Mouse (Mus musculus) mature B cell (primary cell): Measurements from ENCODE around the gene Btg1-ps2.
"Not testable (repeated sequence)": the region's sequence is repeated elsewhere in the genome, so short reads cannot be mapped to it uniquely, and the experiment has no call there.

Experiments used
- in situ Hi-C: fragments of 300-500 bp; cut with MboI; formaldehyde crosslinking; loops from 2 replicates; pipeline ENCODE4 v1.14.3; 2019

Btg1-ps2 gene

DNA sequence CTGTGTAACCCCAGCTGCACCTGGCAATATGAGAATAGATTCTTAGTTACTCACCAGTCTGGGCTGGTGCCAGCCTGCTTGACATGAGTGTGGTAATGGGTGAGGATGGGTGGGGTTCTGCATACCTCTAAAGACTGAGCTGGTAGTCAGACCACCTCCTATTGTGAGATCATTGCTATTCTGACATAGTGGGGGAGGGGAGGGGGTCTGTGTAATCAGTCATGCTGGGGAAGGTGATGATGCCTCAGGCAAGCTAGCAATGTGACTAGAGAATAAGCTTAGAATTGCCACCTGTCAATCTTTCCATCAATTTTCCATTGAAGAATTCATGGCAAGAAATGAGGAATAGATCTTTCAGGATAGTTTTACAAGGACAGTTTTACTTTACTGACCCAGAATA is at the start of gene Btg1-ps2:
Gene Btg1-ps2 (minus strand): TSS at position 101 of the 400 bp plus-strand sequence.
- in situ Hi-C loops, result not testable (repeated sequence)

- in situ Hi-C loops, result no loop called here
Observed at GRCm38 (mm10) chrX:38085041-38085440, 42.1 kb upstream of the Btg1-ps2 start, which contains the start of gene Rhox11. Gene Rhox11, minus strand, starts transcription at chrX:38085141.

DNA sequence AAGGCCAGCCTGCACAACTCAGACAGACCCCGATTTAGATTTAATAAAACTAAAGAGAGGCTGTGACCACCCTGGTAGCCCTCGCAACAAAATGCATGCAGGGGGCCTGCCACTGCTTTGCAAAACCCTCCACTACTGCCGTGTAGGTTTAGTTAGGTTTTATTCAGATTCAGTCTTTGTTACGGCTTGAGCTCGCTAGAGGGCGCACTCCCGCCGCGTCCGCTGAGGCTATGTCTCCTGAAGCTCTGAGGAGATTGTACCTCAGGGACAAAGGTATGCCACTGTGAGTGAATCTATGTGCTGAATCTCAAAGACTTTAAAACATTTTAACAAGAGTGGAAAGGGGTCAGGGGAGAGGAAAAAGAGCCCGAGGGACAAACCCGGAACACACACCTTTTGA is 41.3 kb upstream of the Btg1-ps2 start:
- in situ Hi-C loops, result no loop called here

DNA sequence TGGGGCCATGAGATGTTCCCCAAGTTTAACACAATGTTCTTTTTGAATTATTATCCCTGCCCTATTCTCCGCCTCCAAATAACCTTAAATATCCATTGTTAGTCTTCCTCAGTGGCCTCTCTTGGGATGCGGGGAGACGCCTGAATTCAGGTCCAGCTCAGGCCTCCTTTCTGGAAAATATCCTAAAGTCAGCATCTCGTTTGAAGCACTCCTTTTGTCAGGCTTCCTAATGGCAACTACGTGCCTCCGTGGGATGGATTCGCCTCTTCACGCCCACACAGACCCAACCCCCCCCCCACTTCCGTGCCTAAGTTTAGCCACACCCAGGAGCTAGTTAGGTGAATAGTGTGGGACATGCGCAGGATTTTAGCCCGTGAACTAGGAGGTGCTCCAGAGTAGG is 23.3 kb upstream of the Btg1-ps2 start, which contains the start of gene Rhox10:
Gene Rhox10 (plus strand): TSS at position 301 of the 400 bp plus-strand sequence.
- in situ Hi-C loops, result no loop called here

DNA sequence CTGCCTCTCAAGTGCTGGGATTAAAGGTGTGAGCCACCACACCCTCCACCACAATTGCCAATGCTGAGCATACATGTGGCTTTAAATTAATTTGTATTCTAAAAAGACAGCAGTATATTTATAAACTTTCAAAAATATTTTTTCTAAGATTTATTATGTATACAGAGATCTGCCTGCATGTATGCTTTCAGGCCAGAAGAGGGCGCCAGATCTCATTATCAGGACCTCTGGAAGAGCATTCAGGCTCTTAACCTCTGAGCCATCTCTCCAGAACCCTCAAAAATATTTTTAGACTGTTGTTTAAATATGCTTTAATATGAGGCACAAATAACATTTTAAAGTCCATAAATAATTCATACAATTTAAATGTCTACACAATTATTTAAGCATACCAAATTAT is 18.6 kb upstream of the Btg1-ps2 start:
- in situ Hi-C loops, result no loop called here

DNA sequence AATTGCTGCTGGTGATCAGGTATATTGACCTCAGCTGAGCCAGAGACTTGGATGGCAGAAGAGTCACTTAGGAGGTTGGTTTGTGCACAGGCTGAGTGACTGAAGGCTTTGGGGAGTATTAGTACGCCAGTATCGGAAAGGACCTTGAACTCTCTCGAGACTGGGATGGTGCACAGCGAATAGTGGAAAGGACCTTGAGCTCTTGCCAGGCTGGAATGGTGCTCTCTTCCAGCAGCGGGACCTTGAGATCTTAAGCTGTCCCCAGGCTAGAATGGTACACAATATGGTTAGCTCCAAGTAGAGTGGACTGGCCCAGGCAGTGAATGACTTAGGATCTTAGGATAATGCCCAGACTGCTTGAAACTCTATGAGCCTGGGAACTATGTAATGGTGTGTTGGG is 3.2 kb downstream of the Btg1-ps2 start:
- in situ Hi-C loops, result no loop called here

DNA sequence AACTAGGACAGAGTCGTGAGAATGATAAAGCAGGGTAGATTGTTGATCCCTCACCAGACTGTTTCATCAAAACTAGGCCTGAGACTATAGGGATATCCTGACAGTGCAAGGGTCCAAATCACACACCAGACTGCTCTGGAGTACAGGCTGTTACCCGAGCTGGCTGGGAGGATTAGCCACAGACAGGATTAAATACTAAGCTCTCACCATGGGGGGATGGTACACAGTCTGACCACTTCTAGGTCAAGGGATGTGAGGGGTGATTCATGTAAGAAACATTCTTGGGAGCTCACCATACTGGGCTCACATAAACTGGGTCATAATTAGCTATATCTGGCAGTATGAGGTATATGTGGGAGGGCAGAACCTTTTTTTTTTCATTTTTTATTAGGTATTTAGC is 9.1 kb downstream of the Btg1-ps2 start:
- in situ Hi-C loops, result no loop called here

DNA sequence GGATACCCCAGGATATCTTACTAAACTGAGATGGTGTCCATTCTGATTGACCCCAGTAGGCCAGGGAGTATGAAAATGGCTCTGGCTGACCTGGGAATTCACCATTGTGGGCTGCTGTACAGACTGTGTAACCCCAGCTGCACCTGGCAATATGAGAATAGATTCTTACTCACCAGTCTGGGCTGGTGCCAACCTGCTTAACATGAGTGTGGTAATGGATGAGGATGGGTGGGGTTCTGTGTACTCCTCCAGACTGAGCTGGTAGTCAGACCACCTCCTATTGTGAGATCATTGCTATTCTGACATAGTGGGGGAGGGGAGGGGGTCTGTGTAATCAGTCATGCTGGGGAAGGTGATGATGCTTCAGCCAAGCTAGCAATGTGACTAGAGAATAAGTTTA is 24.3 kb downstream of the Btg1-ps2 start, which contains the start of gene Btg1-ps1:
Gene Btg1-ps1 (minus strand): TSS at position 219 of the 400 bp plus-strand sequence.
- in situ Hi-C loops, result not testable (repeated sequence)

DNA sequence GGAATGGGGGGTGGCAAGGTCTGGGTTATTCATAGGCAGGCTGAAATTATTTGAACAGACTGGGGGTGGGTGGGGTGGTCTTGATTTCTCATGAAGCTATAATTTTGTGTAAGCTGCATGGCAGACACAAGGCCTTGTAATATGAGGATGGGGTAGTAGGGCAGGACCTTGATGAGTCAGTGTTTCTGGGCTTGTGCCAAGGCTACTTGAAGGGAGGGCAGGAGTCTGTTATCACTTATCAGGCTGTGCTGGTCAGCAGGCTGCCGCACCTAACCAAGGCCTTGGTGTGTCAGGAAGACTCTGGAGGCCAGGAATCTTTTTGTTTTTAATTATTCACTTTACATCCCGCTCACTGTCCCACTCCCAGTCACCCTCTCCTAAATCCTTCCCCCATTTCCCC is 34.2 kb downstream of the Btg1-ps2 start:
- in situ Hi-C loops, result no loop called here
